Mouse (Mus musculus) thymus, postnatal 0 days (tissue): ENCODE measurements around the gene Selenbp1. TPM values are rescaled to one million over a fixed set of nuclear protein-coding genes. Genes with fewer than 3 reads are reported as not detected.
A peak's percentile ranks its signal among the peaks of the same experiment; 100 is the strongest.

Source experiments
- DNase-seq: peaks from one replicate; pipeline ENCODE4 v3.0.0-alpha.2; 2015; ENCODE audit warnings: low spot score
- polyA plus RNA-seq: library from polyadenylated mRNA; unstranded; fragments of >200 nt; fragmentation: Nextera tagmentation; extraction: Ambion mirVana; gene quantifications from 2 replicates; pipeline ENCODE4 v1.2.1, GENCODE M21; 2015

Selenbp1 gene
- polyA plus RNA-seq, 1 experiment from 2014 or later: 12.6 TPM

- peak; percentile 95 for DNase-seq
Measured at GRCm38 (mm10) chr3:94974528-94975422, 41.9 kb downstream of the Selenbp1 start, which contains the start of gene Pi4kb. Pi4kb (plus strand) TSS chr3:94974731.

GRCm38 (mm10) chr3:94984312-94984711, 51.5 kb downstream of the Selenbp1 start:
- no peak for DNase-seq

GRCm38 (mm10) chr3:94985513-94985912, 52.7 kb downstream of the Selenbp1 start:
- no peak for DNase-seq

GRCm38 (mm10) chr3:94987578-94987977, 54.7 kb downstream of the Selenbp1 start:
- no peak for DNase-seq

GRCm38 (mm10) chr3:94989159-94989761, 56.4 kb downstream of the Selenbp1 start:
- DNase-seq: no peak

Other genes with a start within 250 kb of the Selenbp1 start
- gene Selenbp2, start 239.5 kb upstream of the Selenbp1 start, polyA plus RNA-seq: 0.68 TPM in 1 of 2 replicates, not detected in the other
- gene Cgn, start 146.6 kb upstream of the Selenbp1 start, polyA plus RNA-seq: 1.9 and 2.5 TPM in 2 replicates
- 10.3 and 12.3 TPM in 2 replicates for gene Pogz, start 95.5 kb upstream of the Selenbp1 start, polyA plus RNA-seq
- gene Psmb4, start 46.1 kb upstream of the Selenbp1 start, polyA plus RNA-seq: 466 and 483 TPM in 2 replicates
- 7.1 and 7.3 TPM in 2 replicates for gene Rfx5, start 21.0 kb downstream of the Selenbp1 start, polyA plus RNA-seq
- 18.4 and 21.6 TPM in 2 replicates for gene Pi4kb, start 41.7 kb downstream of the Selenbp1 start, polyA plus RNA-seq
- 16.7 and 18.4 TPM in 2 replicates for gene Zfp687, start 82.4 kb downstream of the Selenbp1 start, polyA plus RNA-seq
- 310 and 313 TPM in 2 replicates for gene Psmd4, start 109.6 kb downstream of the Selenbp1 start, polyA plus RNA-seq
- 19.9 and 22.6 TPM in 2 replicates for gene Pip5k1a, start 173.9 kb downstream of the Selenbp1 start, polyA plus RNA-seq
- gene Vps72, start 178.0 kb downstream of the Selenbp1 start, polyA plus RNA-seq: 86.1 and 93.6 TPM in 2 replicates
- 1.6 and 1.8 TPM in 2 replicates for gene Tmod4, start 191.4 kb downstream of the Selenbp1 start, polyA plus RNA-seq
- gene Scnm1, start 201.0 kb downstream of the Selenbp1 start, polyA plus RNA-seq: 77.4 and 81.3 TPM in 2 replicates
- 21.1 and 23.4 TPM in 2 replicates for gene Lysmd1, start 201.0 kb downstream of the Selenbp1 start, polyA plus RNA-seq
- 39.0 and 41.2 TPM in 2 replicates for gene Tnfaip8l2, start 209.3 kb downstream of the Selenbp1 start, polyA plus RNA-seq
- 1.1 and 1.4 TPM in 2 replicates for gene Sema6c, start 227.4 kb downstream of the Selenbp1 start, polyA plus RNA-seq